Mouse (Mus musculus) central nervous system, embryonic 14 days (tissue): Measurements from ENCODE around the gene Wrb. TPM values are rescaled to one million over a fixed set of nuclear protein-coding genes. Genes with fewer than 3 reads are reported as not detected.

Experiments
- polyA plus RNA-seq: library from polyadenylated mRNA; depleted of rRNA; stranded (reverse); fragments of >200 nt; gene quantifications from 2 replicates; pipeline ENCODE4 v1.2.3, GENCODE M21; 2012; rRNA removed

Wrb gene
- 144 and 149 TPM in 2 replicates for polyA plus RNA-seq

DNA sequence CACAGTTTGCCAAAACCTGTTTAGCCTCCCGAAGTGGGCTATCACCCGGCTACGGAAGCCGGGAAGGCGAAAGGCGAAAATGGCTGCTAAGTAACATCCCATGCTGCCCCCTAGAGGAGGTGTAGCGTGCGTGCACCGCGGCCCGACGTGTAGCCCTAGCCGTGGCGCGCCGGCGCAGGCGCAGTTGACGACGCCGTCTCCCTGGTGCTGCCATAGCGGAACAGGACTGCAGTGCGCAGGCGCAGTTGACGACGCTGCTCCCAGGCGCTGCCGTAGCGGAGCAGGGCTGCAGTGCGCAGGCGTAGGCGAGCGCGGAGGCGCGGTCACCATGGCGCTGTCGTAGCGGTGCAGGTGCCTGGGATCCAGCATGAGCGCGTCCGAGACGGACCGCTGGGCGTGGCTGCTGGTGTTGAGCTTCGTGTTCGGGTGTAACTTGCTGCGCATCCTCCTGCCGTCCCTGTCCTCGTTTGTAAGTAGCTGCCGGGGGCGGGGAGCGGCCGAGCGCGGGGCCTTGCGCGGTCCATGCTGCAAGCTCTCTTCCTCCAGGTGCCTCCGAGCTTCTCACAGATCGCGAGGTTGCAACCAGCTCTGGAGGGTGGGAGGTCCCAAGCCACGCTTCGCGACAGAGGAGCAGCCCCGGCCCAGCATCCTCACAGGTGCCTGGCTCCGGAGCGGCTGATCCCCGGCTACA lies at the start of gene Wrb:
Gene Wrb, plus strand, starts transcription at position 298 of the 691 bp plus-strand sequence.

DNA sequence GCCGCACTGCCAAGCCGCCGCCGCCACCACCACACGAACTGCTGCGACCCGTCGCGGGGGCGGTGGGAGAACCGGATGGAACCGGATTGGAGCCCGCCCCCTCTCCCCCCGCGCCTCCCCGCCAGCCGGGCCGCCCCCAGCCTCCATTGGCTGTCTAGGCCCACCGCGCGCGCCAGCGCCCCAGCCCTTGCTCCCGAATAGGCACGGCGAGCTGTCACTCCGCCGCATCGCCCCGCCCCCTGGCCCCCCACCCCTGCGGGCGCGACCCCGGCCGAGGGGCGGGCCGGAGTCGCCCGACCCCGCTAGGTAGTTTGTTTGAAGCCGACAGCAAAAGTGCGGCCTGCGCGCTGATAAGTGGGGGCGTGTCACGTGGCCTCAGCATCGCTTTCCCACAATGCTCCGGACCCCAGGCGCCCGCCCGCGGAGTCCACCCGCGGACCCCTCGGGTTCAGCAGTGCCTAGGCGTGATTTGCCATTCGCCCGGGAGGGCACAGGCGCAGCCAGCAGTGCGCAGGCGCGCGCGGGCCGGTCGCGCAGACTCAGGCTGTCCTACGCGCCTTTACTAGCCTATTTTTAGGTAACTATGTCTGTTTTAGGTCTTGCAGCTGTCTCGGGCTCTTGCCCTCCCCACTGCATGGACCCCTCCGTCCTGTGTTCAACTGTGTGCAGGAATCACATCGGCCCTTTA lies 17.4 kb upstream of the Wrb start, which contains the start of gene Hmgn1:
Gene Hmgn1, minus strand, starts transcription at position 73 of the 688 bp plus-strand sequence.

DNA sequence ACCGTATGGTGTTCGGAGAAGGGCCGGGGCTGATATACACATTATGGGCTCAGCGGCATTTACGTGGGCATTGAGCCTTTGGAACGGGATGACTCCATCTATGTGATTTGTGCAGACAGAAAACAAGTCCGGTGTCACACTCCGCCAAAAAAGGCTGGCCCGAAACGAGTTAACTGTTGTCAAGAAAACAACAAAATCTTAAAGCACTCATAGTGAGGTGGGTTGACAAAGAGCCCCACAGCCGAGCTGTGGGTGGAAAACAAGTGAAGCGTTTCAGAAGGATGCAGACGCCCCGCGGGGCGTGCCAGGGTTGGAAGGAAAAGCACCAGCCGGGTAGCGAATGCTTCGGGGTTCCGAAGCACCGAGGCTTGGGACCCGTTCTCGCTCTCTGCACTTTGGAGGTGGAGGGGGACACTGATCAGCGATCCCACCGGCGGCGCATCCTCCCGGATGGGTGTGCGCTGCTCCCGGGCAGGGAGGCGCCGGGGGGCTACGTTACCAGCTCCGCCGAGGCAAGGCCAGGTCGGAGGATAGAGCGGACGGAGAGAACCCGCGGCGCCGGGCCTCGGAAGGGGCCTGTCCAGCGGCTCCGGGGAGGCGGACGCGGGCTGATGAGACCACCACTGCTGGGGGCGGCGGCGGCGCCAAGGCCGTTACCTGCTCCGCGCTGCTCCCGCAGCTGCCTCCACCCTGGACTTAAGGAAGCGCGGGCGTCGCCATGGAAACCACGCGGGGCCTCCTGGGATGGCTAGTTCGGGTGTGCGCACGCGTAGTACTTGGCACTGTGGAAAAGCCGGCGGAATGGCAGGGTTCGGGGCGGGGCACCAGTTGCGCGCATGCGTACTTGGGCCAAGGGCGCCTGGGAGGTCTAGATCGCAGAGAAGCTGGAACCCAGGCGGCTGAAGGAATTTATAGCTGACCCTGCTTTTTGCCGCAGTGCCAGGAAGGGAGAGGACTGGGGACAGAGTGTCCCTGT lies 46.6 kb downstream of the Wrb start, which contains the start of gene Lca5l:
Gene Lca5l, minus strand, starts transcription at position 741 of the 976 bp plus-strand sequence.

GRCm38 (mm10) chr16:96199913-96200701 lies 54.9 kb downstream of the Wrb start, which contains the start of gene Sh3bgr:
TSS of gene Sh3bgr (plus strand) at chr16:96200450.

Other genes with a start within 250 kb of the Wrb start
- 49.8 and 56.1 TPM in 2 replicates for gene Psmg1, start 154.4 kb upstream of the Wrb start, polyA plus RNA-seq
- 139 and 145 TPM in 2 replicates for gene Brwd1, start 62.9 kb upstream of the Wrb start, polyA plus RNA-seq
- gene Hmgn1, start 17.7 kb upstream of the Wrb start, polyA plus RNA-seq: 349 and 377 TPM in 2 replicates
- gene Lca5l, start 46.9 kb downstream of the Wrb start, polyA plus RNA-seq: 2.1 and 2.2 TPM in 2 replicates
- 1.6 and 6.0 TPM in 2 replicates for gene Sh3bgr, start 55.0 kb downstream of the Wrb start, polyA plus RNA-seq
- 1.6 and 1.9 TPM in 2 replicates for gene B3galt5, start 90.4 kb downstream of the Wrb start, polyA plus RNA-seq